Mouse (Mus musculus): ENCODE measurements around the gene Sdr42e1. TPM values are rescaled to one million over a fixed set of nuclear protein-coding genes. Genes with fewer than 3 reads are reported as not detected.

Gene Sdr42e1
- polyA plus RNA-seq, 1 experiment from 2014 or later, result 0.79 TPM

GRCm38 (mm10) chr8:117678650-117679049 lies 5.2 kb upstream of the Sdr42e1 start:
- no peaks in the 10 kb centered on the region for H3K4me1 ChIP-seq (ENCODE audit: control insufficient read depth, insufficient read depth, low read length)
- H3K4me2 ChIP-seq (ENCODE audit: low read depth, low read length), result no peak overlapping the region
- ATAC-seq (replicated peaks; ENCODE audit: insufficient number of reproducible peaks, low FRiP score, low TSS enrichment, low read depth), result no peak
- no peak for DNase-seq (ENCODE audit: low spot score)
- H3K36me3 ChIP-seq (replicated peaks; ENCODE audit: control insufficient read depth, insufficient read depth, low read depth, low read length), result no peaks in the 10 kb centered on the region
- no peak overlapping the region for H3K4me3 ChIP-seq (ENCODE audit: low read depth, low read length)
- H3K9ac ChIP-seq (replicated peaks; ENCODE audit: low read length), result no peak overlapping the region
- WGBS, result 79% methylated on average over 4 of the region's 4 CpGs
- no peaks in the 10 kb centered on the region for H3K27me3 ChIP-seq (ENCODE audit: control insufficient read depth, insufficient read depth, low read length)
- H3K9me3 ChIP-seq (replicated peaks; ENCODE audit: control insufficient read depth, low read length), result no peaks in the 10 kb centered on the region
- H3K27ac ChIP-seq (replicated peaks; ENCODE audit: low read depth, low read length), result no peak overlapping the region

GRCm38 (mm10) chr8:117677011-117677410 lies 3.5 kb upstream of the Sdr42e1 start:
- Histone ChIP-seq H3K4me2 (ENCODE audit: low read depth, low read length) (no peak overlapping the region), H3K36me3 (replicated peaks; ENCODE audit: control insufficient read depth, insufficient read depth, low read depth, low read length) (no peaks in the 10 kb centered on the region), H3K27ac (replicated peaks; ENCODE audit: low read depth, low read length) (no peak overlapping the region), H3K9ac (replicated peaks; ENCODE audit: low read length) (no peak overlapping the region), H3K4me3 (ENCODE audit: low read depth, low read length) (no peak overlapping the region), H3K9me3 (replicated peaks; ENCODE audit: control insufficient read depth, low read length) (no peaks in the 10 kb centered on the region), H3K4me1 (ENCODE audit: control insufficient read depth, insufficient read depth, low read length) (no peaks in the 10 kb centered on the region), H3K27me3 (ENCODE audit: control insufficient read depth, insufficient read depth, low read length) (no peaks in the 10 kb centered on the region)
- 78% methylated on average over 8 of the region's 8 CpGs for WGBS
- no peak for ATAC-seq (replicated peaks; ENCODE audit: insufficient number of reproducible peaks, low FRiP score, low TSS enrichment, low read depth)
- no peak for DNase-seq (ENCODE audit: low spot score)

GRCm38 (mm10) chr8:117676460-117676859 lies 3.0 kb upstream of the Sdr42e1 start:
- DNase-seq (ENCODE audit: low spot score) (no peak), ATAC-seq (replicated peaks; ENCODE audit: insufficient number of reproducible peaks, low FRiP score, low TSS enrichment, low read depth) (no peak)
- 68% methylated on average over 9 of the region's 9 CpGs for WGBS

GRCm38 (mm10) chr8:117675171-117675570 lies 1.7 kb upstream of the Sdr42e1 start:
- WGBS, result 72% methylated on average over 5 of the region's 5 CpGs
- no peaks in the 10 kb centered on the region for H3K36me3 ChIP-seq (replicated peaks; ENCODE audit: control insufficient read depth, insufficient read depth, low read depth, low read length)

More at GRCm38 (mm10) chr8:117676460-117676859, 3.0 kb upstream of the Sdr42e1 start:
- no peak overlapping the region for H3K27ac ChIP-seq (replicated peaks; ENCODE audit: low read depth, low read length)
- no peak overlapping the region for H3K4me2 ChIP-seq (ENCODE audit: low read depth, low read length)
- H3K9ac ChIP-seq (replicated peaks; ENCODE audit: low read length), result no peak overlapping the region
- no peaks in the 10 kb centered on the region for H3K9me3 ChIP-seq (replicated peaks; ENCODE audit: control insufficient read depth, low read length)
- no peak overlapping the region for H3K4me3 ChIP-seq (ENCODE audit: low read depth, low read length)
- H3K4me1 ChIP-seq (ENCODE audit: control insufficient read depth, insufficient read depth, low read length), result no peaks in the 10 kb centered on the region
- H3K27me3 ChIP-seq (ENCODE audit: control insufficient read depth, insufficient read depth, low read length), result no peaks in the 10 kb centered on the region
- H3K36me3 ChIP-seq (replicated peaks; ENCODE audit: control insufficient read depth, insufficient read depth, low read depth, low read length), result no peaks in the 10 kb centered on the region

GRCm38 (mm10) chr8:117672558-117672957 lies 931 bp downstream of the Sdr42e1 start:
- Histone ChIP-seq H3K36me3 (replicated peaks; ENCODE audit: control insufficient read depth, insufficient read depth, low read depth, low read length) (no peaks in the 10 kb centered on the region), H3K4me1 (ENCODE audit: control insufficient read depth, insufficient read depth, low read length) (no peaks in the 10 kb centered on the region), H3K9me3 (replicated peaks; ENCODE audit: control insufficient read depth, low read length) (no peaks in the 10 kb centered on the region), H3K27ac (replicated peaks; ENCODE audit: low read depth, low read length) (no peak overlapping the region), H3K4me2 (ENCODE audit: low read depth, low read length) (no peak overlapping the region), H3K9ac (replicated peaks; ENCODE audit: low read length) (no peak overlapping the region), H3K4me3 (ENCODE audit: low read depth, low read length) (no peak overlapping the region), H3K27me3 (ENCODE audit: control insufficient read depth, insufficient read depth, low read length) (no peaks in the 10 kb centered on the region)
- DNase-seq (ENCODE audit: low spot score) (no peak), ATAC-seq (replicated peaks; ENCODE audit: insufficient number of reproducible peaks, low FRiP score, low TSS enrichment, low read depth) (0 out of 2 replicates have a peak, but pooled peaks have one; percentile 39)
- 88% methylated on average over 3 of the region's 3 CpGs for WGBS

More at GRCm38 (mm10) chr8:117675171-117675570, 1.7 kb upstream of the Sdr42e1 start:
- H3K27me3 ChIP-seq (ENCODE audit: control insufficient read depth, insufficient read depth, low read length), result no peaks in the 10 kb centered on the region
- no peak for DNase-seq (ENCODE audit: low spot score)
- H3K4me2 ChIP-seq (ENCODE audit: low read depth, low read length), result no peak overlapping the region
- no peak overlapping the region for H3K27ac ChIP-seq (replicated peaks; ENCODE audit: low read depth, low read length)
- H3K9ac ChIP-seq (replicated peaks; ENCODE audit: low read length), result no peak overlapping the region
- no peak for ATAC-seq (replicated peaks; ENCODE audit: insufficient number of reproducible peaks, low FRiP score, low TSS enrichment, low read depth)
- no peaks in the 10 kb centered on the region for H3K9me3 ChIP-seq (replicated peaks; ENCODE audit: control insufficient read depth, low read length)
- H3K4me1 ChIP-seq (ENCODE audit: control insufficient read depth, insufficient read depth, low read length), result no peaks in the 10 kb centered on the region
- no peak overlapping the region for H3K4me3 ChIP-seq (ENCODE audit: low read depth, low read length)

- Histone ChIP-seq H3K36me3 (replicated peaks; ENCODE audit: control insufficient read depth, insufficient read depth, low read depth, low read length) (no peaks in the 10 kb centered on the region), H3K4me1 (ENCODE audit: control insufficient read depth, insufficient read depth, low read length) (no peaks in the 10 kb centered on the region), H3K4me3 (ENCODE audit: low read depth, low read length) (no peak overlapping the region), H3K27ac (replicated peaks; ENCODE audit: low read depth, low read length) (no peak overlapping the region), H3K9ac (replicated peaks; ENCODE audit: low read length) (no peak overlapping the region), H3K9me3 (replicated peaks; ENCODE audit: control insufficient read depth, low read length) (no peaks in the 10 kb centered on the region), H3K4me2 (ENCODE audit: low read depth, low read length) (peak overlapping the region; percentile 13; the same call in 1 of the 2 replicates), H3K27me3 (ENCODE audit: control insufficient read depth, insufficient read depth, low read length) (no peaks in the 10 kb centered on the region)
- peak; percentile 57 for DNase-seq (ENCODE audit: low spot score)
- WGBS, result 12% methylated on average over 11 of the region's 11 CpGs
- ATAC-seq (replicated peaks; ENCODE audit: insufficient number of reproducible peaks, low FRiP score, low TSS enrichment, low read depth), result no peak
Observed at GRCm38 (mm10) chr8:117670461-117670860, 3.0 kb downstream of the Sdr42e1 start.

- H3K4me2 ChIP-seq (ENCODE audit: low read depth, low read length), result no peak overlapping the region
- H3K9me3 ChIP-seq (replicated peaks; ENCODE audit: control insufficient read depth, low read length), result no peaks in the 10 kb centered on the region
- 79% methylated on average over 13 of the region's 13 CpGs for WGBS
- no peaks in the 10 kb centered on the region for H3K27me3 ChIP-seq (ENCODE audit: control insufficient read depth, insufficient read depth, low read length)
- no peak overlapping the region for H3K9ac ChIP-seq (replicated peaks; ENCODE audit: low read length)
- DNase-seq (ENCODE audit: low spot score) (no peak), ATAC-seq (replicated peaks; ENCODE audit: insufficient number of reproducible peaks, low FRiP score, low TSS enrichment, low read depth) (no peak)
- H3K4me3 ChIP-seq (ENCODE audit: low read depth, low read length), result no peak overlapping the region
- H3K27ac ChIP-seq (replicated peaks; ENCODE audit: low read depth, low read length), result no peak overlapping the region
- no peaks in the 10 kb centered on the region for H3K36me3 ChIP-seq (replicated peaks; ENCODE audit: control insufficient read depth, insufficient read depth, low read depth, low read length)
- no peaks in the 10 kb centered on the region for H3K4me1 ChIP-seq (ENCODE audit: control insufficient read depth, insufficient read depth, low read length)
Observed at GRCm38 (mm10) chr8:117667349-117668124, 6.0 kb downstream of the Sdr42e1 start.

GRCm38 (mm10) chr8:117660358-117661031 lies 13.0 kb downstream of the Sdr42e1 start:
- H3K4me2 ChIP-seq (ENCODE audit: low read depth, low read length), result no peak overlapping the region
- H3K9ac ChIP-seq (replicated peaks; ENCODE audit: low read length), result no peak overlapping the region
- no peaks in the 10 kb centered on the region for H3K9me3 ChIP-seq (replicated peaks; ENCODE audit: control insufficient read depth, low read length)
- DNase-seq (ENCODE audit: low spot score), result peak; percentile 78
- WGBS, result 28% methylated on average over 11 of the region's 11 CpGs
- no peaks in the 10 kb centered on the region for H3K27me3 ChIP-seq (ENCODE audit: control insufficient read depth, insufficient read depth, low read length)
- no peaks in the 10 kb centered on the region for H3K36me3 ChIP-seq (replicated peaks; ENCODE audit: control insufficient read depth, insufficient read depth, low read depth, low read length)
- H3K4me1 ChIP-seq (ENCODE audit: control insufficient read depth, insufficient read depth, low read length), result no peaks in the 10 kb centered on the region
- peak; percentile 67 for ATAC-seq (replicated peaks; ENCODE audit: insufficient number of reproducible peaks, low FRiP score, low TSS enrichment, low read depth)
- H3K27ac ChIP-seq (replicated peaks; ENCODE audit: low read depth, low read length), result no peak overlapping the region
- no peak overlapping the region for H3K4me3 ChIP-seq (ENCODE audit: low read depth, low read length)

All from embryonic facial prominence, embryonic 11.5 days (tissue).